Mouse (Mus musculus) liver, embryonic 16.5 days (tissue): Measurements from ENCODE around the gene Thada. TPM values are rescaled to one million over a fixed set of nuclear protein-coding genes. Genes with fewer than 3 reads are reported as not detected.

Source experiments
- ATAC-seq: fragments of 200-750 bp; cut with Nextera tagmentation; 2 replicates; pipeline ENCODE4 v1.8.0; 2017; ENCODE audit warnings: low read depth, mild to moderate bottlenecking, moderate number of reproducible peaks, moderate library complexity
- H3K27ac ChIP-seq: fragments of 300-500 bp; sonication (generic); 2 replicates; pipeline ENCODE4 v1.5.1; 2014; ENCODE audit warnings: mild to moderate bottlenecking, low read length
- H3K27me3 ChIP-seq: fragments of 300-500 bp; sonication (generic); 2 replicates; pipeline ENCODE4 v1.6.1; 2014; ENCODE audit warnings: low read depth, low read length, mixed read lengths; ENCODE audit not compliant: control insufficient read depth, insufficient read depth
- H3K36me3 ChIP-seq: fragments of 300-500 bp; sonication (generic); 2 replicates; pipeline ENCODE4 v1.6.1; 2014; ENCODE audit warnings: mild to moderate bottlenecking; ENCODE audit not compliant: control insufficient read depth, insufficient read depth
- H3K4me1 ChIP-seq: fragments of 300-500 bp; sonication (generic); 2 replicates; pipeline ENCODE4 v1.6.1; 2014; ENCODE audit warnings: low read depth, low read length, mixed read lengths; ENCODE audit not compliant: control insufficient read depth
- H3K4me2 ChIP-seq: fragments of 300-500 bp; sonication (generic); 2 replicates; pipeline ENCODE4 v1.6.1; 2014; ENCODE audit warnings: low read depth, low read length, mixed read lengths
- H3K4me3 ChIP-seq: fragments of 300-500 bp; sonication (generic); 2 replicates; pipeline ENCODE4 v1.5.1; 2014; ENCODE audit warnings: low read depth, mild to moderate bottlenecking, low read length
- H3K9ac ChIP-seq: fragments of 300-500 bp; sonication (generic); 2 replicates; pipeline ENCODE4 v1.6.1; 2014; ENCODE audit warnings: low read depth, low read length
- H3K9me3 ChIP-seq: fragments of 300-500 bp; sonication (generic); replicated peaks from 2 replicates; pipeline ENCODE4 v1.6.1; 2016; ENCODE audit warnings: low read length; ENCODE audit not compliant: control insufficient read depth
- WGBS: fragments of 180-500 bp; shearing (Covaris S2); extraction: QIAGEN DNeasy Blood & Tissue Kit; methylation state at CpG from one replicate; pipeline ENCODE4 v1.1.7; 2014; ENCODE audit not compliant: insufficient replicate concordance; 5-methylcytosine and 5-hydroxymethylcytosine counted together
- polyA plus RNA-seq: library from polyadenylated mRNA; unstranded; fragments of >200 nt; fragmentation: Nextera tagmentation; extraction: Ambion mirVana; gene quantifications from 2 replicates; pipeline ENCODE4 v1.2.1, GENCODE M21; 2015

Gene Thada
- polyA plus RNA-seq, 1 experiment from 2014 or later, result 2.2 TPM

GRCm38 (mm10) chr17:84330986-84331385 is 135.0 kb downstream of the Thada start:
- no peaks in the 10 kb centered on the region; the same call in 1 of the 2 replicates for H3K36me3 ChIP-seq
- H3K9ac ChIP-seq, result no peak overlapping the region
- H3K4me3 ChIP-seq, result no peak overlapping the region
- no peak overlapping the region for H3K27ac ChIP-seq
- ATAC-seq, result no peak
- 76% methylated on average over 8 of the region's 8 CpGs for WGBS
- H3K4me2 ChIP-seq, result no peak overlapping the region
- H3K9me3 ChIP-seq, result no peaks in the 10 kb centered on the region
- no peaks in the 10 kb centered on the region for H3K27me3 ChIP-seq
- peaks cover 8% of the 10 kb centered on the region for H3K4me1 ChIP-seq

GRCm38 (mm10) chr17:84330506-84330905 is 135.5 kb downstream of the Thada start:
- no peak overlapping the region for H3K27ac ChIP-seq

GRCm38 (mm10) chr17:84329906-84330470 is 136.0 kb downstream of the Thada start:
- H3K27me3 ChIP-seq, result no peaks in the 10 kb centered on the region
- H3K9me3 ChIP-seq, result no peaks in the 10 kb centered on the region
- H3K27ac ChIP-seq, result no peak overlapping the region
- no peak overlapping the region for H3K9ac ChIP-seq
- no peaks in the 10 kb centered on the region for H3K36me3 ChIP-seq
- WGBS, result 59% methylated on average over 4 of the region's 4 CpGs
- no peak overlapping the region for H3K4me3 ChIP-seq
- no peak for ATAC-seq
- H3K4me2 ChIP-seq, result no peak overlapping the region
- H3K4me1 ChIP-seq, result peaks cover 9% of the 10 kb centered on the region

More at GRCm38 (mm10) chr17:84330506-84330905, 135.5 kb downstream of the Thada start:
- Histone ChIP-seq H3K4me3 (no peak overlapping the region), H3K4me1 (peaks cover 9% of the 10 kb centered on the region), H3K9me3 (no peaks in the 10 kb centered on the region), H3K27me3 (no peaks in the 10 kb centered on the region), H3K4me2 (no peak overlapping the region), H3K36me3 (no peaks in the 10 kb centered on the region; the same call in 1 of the 2 replicates), H3K9ac (no peak overlapping the region)
- WGBS, result 51% methylated on average over 6 of the region's 6 CpGs
- ATAC-seq, result no peak

- WGBS, result 24% methylated on average over 2 of the region's 2 CpGs
- H3K36me3 ChIP-seq, result no peaks in the 10 kb centered on the region
- no peak overlapping the region for H3K27ac ChIP-seq
- H3K9me3 ChIP-seq, result no peaks in the 10 kb centered on the region
- H3K9ac ChIP-seq, result no peak overlapping the region
- no peak for ATAC-seq
- no peak overlapping the region for H3K4me2 ChIP-seq
- H3K27me3 ChIP-seq, result no peaks in the 10 kb centered on the region
- H3K4me3 ChIP-seq, result no peak overlapping the region
- peaks cover 9% of the 10 kb centered on the region for H3K4me1 ChIP-seq
Measured at GRCm38 (mm10) chr17:84328526-84328925, 137.5 kb downstream of the Thada start.

GRCm38 (mm10) chr17:84327051-84327925 is 138.7 kb downstream of the Thada start:
- no peak for ATAC-seq
- Histone ChIP-seq H3K36me3 (no peaks in the 10 kb centered on the region), H3K4me3 (no peak overlapping the region), H3K4me2 (no peak overlapping the region), H3K4me1 (peaks cover 9% of the 10 kb centered on the region), H3K27me3 (no peaks in the 10 kb centered on the region), H3K9me3 (no peaks in the 10 kb centered on the region), H3K27ac (no peak overlapping the region), H3K9ac (no peak overlapping the region)
- WGBS, result 88% methylated on average over 11 of the region's 12 CpGs

GRCm38 (mm10) chr17:84322176-84322575 is 143.8 kb downstream of the Thada start:
- no peak overlapping the region for H3K27ac ChIP-seq
- no peak for ATAC-seq
- H3K36me3 ChIP-seq, result no peaks in the 10 kb centered on the region
- H3K4me2 ChIP-seq, result no peak overlapping the region
- H3K4me1 ChIP-seq, result peaks cover 7% of the 10 kb centered on the region
- H3K27me3 ChIP-seq, result no peaks in the 10 kb centered on the region
- no peak overlapping the region for H3K9ac ChIP-seq
- no peaks in the 10 kb centered on the region for H3K9me3 ChIP-seq
- H3K4me3 ChIP-seq, result no peak overlapping the region
- 72% methylated on average over 4 of the region's 4 CpGs for WGBS

GRCm38 (mm10) chr17:84321351-84321750 is 144.7 kb downstream of the Thada start:
- WGBS, result 74% methylated on average over 5 of the region's 5 CpGs
- Histone ChIP-seq H3K27me3 (no peaks in the 10 kb centered on the region), H3K4me2 (no peak overlapping the region), H3K4me1 (peaks cover 5% of the 10 kb centered on the region), H3K4me3 (no peak overlapping the region), H3K9ac (no peak overlapping the region), H3K36me3 (no peaks in the 10 kb centered on the region), H3K9me3 (no peaks in the 10 kb centered on the region), H3K27ac (no peak overlapping the region)
- no peak for ATAC-seq

GRCm38 (mm10) chr17:84320576-84320975 is 145.4 kb downstream of the Thada start:
- no peak overlapping the region for H3K4me3 ChIP-seq
- H3K36me3 ChIP-seq, result no peaks in the 10 kb centered on the region
- H3K4me2 ChIP-seq, result no peak overlapping the region
- no peak overlapping the region for H3K27ac ChIP-seq
- ATAC-seq, result no peak
- H3K4me1 ChIP-seq, result no peaks in the 10 kb centered on the region; the same call in 1 of the 2 replicates
- H3K9me3 ChIP-seq, result no peaks in the 10 kb centered on the region
- H3K9ac ChIP-seq, result no peak overlapping the region
- 81% methylated on average over 1 of the region's 1 CpGs for WGBS
- H3K27me3 ChIP-seq, result no peaks in the 10 kb centered on the region

GRCm38 (mm10) chr17:84314341-84314740 is 151.7 kb downstream of the Thada start:
- Histone ChIP-seq H3K27me3 (no peaks in the 10 kb centered on the region), H3K4me1 (no peaks in the 10 kb centered on the region), H3K4me2 (no peak overlapping the region), H3K9me3 (no peaks in the 10 kb centered on the region), H3K27ac (no peak overlapping the region), H3K9ac (no peak overlapping the region), H3K36me3 (no peaks in the 10 kb centered on the region), H3K4me3 (no peak overlapping the region)
- no peak for ATAC-seq
- 80% methylated on average over 7 of the region's 7 CpGs for WGBS
